Mouse (Mus musculus) neural tube, embryonic 12.5 days (tissue): ENCODE results near the gene Nsd2. TPM values are rescaled to one million over a fixed set of nuclear protein-coding genes. Genes with fewer than 3 reads are reported as not detected.

Experiments used
- ATAC-seq: fragments of 200-750 bp; cut with Nextera tagmentation; 2 replicates; pipeline ENCODE4 v1.8.0; 2017; ENCODE audit warnings: low read depth, mild to moderate bottlenecking, moderate TSS enrichment, moderate library complexity; ENCODE audit not compliant: low FRiP score
- H3K27ac ChIP-seq: fragments of 300-500 bp; sonication (generic); 2 replicates; pipeline ENCODE4 v1.5.1; 2016
- H3K27me3 ChIP-seq: fragments of 300-500 bp; sonication (generic); replicated peaks from 2 replicates; pipeline ENCODE4 v1.6.1; 2016; ENCODE audit warnings: mild to moderate bottlenecking
- H3K36me3 ChIP-seq: fragments of 300-500 bp; sonication (generic); 2 replicates; pipeline ENCODE4 v1.6.1; 2016; ENCODE audit warnings: mild to moderate bottlenecking
- H3K4me1 ChIP-seq: fragments of 300-500 bp; sonication (generic); 2 replicates; pipeline ENCODE4 v1.6.1; 2016
- H3K4me2 ChIP-seq: fragments of 300-500 bp; sonication (generic); replicated peaks from 2 replicates; pipeline ENCODE4 v1.6.1; 2016; ENCODE audit warnings: mild to moderate bottlenecking
- H3K4me3 ChIP-seq: fragments of 300-500 bp; sonication (generic); 2 replicates; pipeline ENCODE4 v1.5.1; 2016
- H3K9ac ChIP-seq: fragments of 300-500 bp; sonication (generic); 2 replicates; pipeline ENCODE4 v1.6.1; 2016; ENCODE audit warnings: mild to moderate bottlenecking
- H3K9me3 ChIP-seq: fragments of 300-500 bp; sonication (generic); 2 replicates; pipeline ENCODE4 v1.6.1; 2016; ENCODE audit warnings: mild to moderate bottlenecking
- WGBS: fragments of 180-500 bp; shearing (Covaris S2); methylation state at CpG from one replicate; pipeline ENCODE4 v1.1.7; 2016; 5-methylcytosine and 5-hydroxymethylcytosine counted together
- polyA plus RNA-seq: library from polyadenylated mRNA; unstranded; fragments of >200 nt; fragmentation: Nextera tagmentation; extraction: Ambion mirVana; gene quantifications from 2 replicates; pipeline ENCODE4 v1.2.1, GENCODE M21; 2016

Gene Nsd2
- polyA plus RNA-seq = 91.2 and 98.7 TPM in 2 replicates

DNA sequence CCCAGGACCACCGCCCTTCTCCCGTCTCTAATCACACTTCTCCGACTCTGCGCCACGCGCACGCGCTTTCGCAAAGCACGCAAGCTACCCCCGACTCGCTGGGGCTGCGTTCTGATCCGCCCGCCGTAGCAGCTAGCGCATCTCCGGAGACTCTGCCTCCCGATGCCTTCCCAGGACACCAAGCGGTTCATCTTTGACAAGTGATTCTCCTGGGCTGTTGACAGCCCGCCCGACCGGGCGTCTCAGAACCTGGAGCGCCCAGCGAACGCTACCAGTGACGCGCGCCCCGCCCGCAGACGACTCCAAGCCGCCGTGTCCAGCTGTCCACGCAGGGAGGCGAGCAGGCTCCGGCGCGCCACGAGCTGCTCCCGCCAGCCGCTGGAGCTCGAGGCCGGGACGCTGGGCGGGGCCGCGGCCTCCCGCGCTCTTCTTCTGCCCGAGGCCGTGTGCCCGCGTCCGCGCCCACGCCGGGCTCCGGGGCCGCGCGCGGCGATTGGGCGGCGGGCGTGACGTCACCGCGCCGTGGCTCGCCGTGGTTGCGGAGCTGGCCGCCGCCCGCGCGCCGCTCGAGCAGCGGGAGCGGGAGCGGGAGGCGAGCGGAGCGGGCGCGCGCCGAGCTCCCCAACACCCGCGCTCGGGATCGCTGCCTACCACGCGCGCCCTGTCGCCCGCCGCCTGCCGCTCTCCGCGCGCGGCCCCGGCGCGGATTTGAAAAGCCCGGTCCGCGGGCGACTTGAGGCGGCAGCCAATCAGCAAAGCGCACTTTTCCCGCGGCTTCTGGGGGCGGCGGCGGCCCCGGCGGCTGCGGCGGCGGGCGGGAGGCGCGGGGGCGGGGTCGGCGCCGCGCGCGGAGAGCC is at the start of gene Nsd2:
Gene Nsd2 (plus strand): TSS at position 850 of the 857 bp plus-strand sequence.
- H3K4me1 ChIP-seq = peaks cover 48% of the 10 kb centered on the region
- no peaks in the 10 kb centered on the region for H3K9me3 ChIP-seq
- no peaks in the 10 kb centered on the region for H3K27me3 ChIP-seq
- peak within 1 kb of the TSS; percentile 99 for H3K27ac ChIP-seq
- under 1% methylated on average over 117 of the region's 136 CpGs for WGBS
- H3K9ac ChIP-seq = peak within 1 kb of the TSS; percentile 99
- peak within 1 kb of the TSS; percentile 83 for H3K4me2 ChIP-seq
- ATAC-seq = peak; percentile 78
- H3K36me3 ChIP-seq = 0 out of 2 replicates have a peak, but pooled peaks cover 4% of the 10 kb centered on the region
- peak within 1 kb of the TSS; percentile 99 for H3K4me3 ChIP-seq

DNA sequence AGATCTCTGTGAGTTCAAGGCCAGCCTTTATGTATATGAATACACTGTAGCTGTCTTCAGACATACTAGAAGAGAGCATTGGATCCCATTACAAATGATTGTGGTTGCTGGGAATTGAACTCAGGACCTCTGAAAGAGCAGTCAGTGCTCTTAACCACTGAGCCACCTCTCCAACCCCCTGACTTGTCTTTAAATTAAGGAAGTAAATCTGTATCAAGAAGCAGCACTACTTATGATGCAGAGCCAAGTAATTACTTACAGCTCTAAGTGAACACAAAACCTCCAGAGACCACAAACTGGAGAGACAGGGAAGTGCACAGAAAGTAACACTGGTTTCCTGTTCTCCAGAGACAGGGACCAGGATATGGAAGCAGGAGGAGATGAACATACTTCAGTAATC is 43.3 kb upstream of the Nsd2 start:
- Histone ChIP-seq H3K4me3 (no peak overlapping the region), H3K4me1 (peaks cover 18% of the 10 kb centered on the region), H3K9me3 (no peaks in the 10 kb centered on the region), H3K36me3 (peaks cover 33% of the 10 kb centered on the region), H3K27ac (no peak overlapping the region), H3K27me3 (no peaks in the 10 kb centered on the region), H3K4me2 (no peak overlapping the region), H3K9ac (no peak overlapping the region)
- ATAC-seq = no peak

- 5% methylated on average over 11 of the region's 11 CpGs for WGBS
- H3K9ac ChIP-seq = peak overlapping the region; percentile 83
- ATAC-seq = no peak
- H3K36me3 ChIP-seq = peaks cover 10% of the 10 kb centered on the region
- no peaks in the 10 kb centered on the region for H3K27me3 ChIP-seq
- peak overlapping the region; percentile 92 for H3K4me2 ChIP-seq
- H3K4me1 ChIP-seq = peaks cover 23% of the 10 kb centered on the region
- H3K4me3 ChIP-seq = peak overlapping the region; percentile 85
- 0 out of 2 replicates have a peak overlapping the region, but pooled peaks have one; percentile 62 for H3K27ac ChIP-seq
- no peaks in the 10 kb centered on the region for H3K9me3 ChIP-seq
Observed at GRCm38 (mm10) chr5:33781964-33782344, 38.6 kb upstream of the Nsd2 start.

GRCm38 (mm10) chr5:33782345-33782998 is 38.1 kb upstream of the Nsd2 start, which contains the start of gene Letm1:
Gene Letm1 (minus strand): TSS chr5:33782817.
- no peaks in the 10 kb centered on the region for H3K27me3 ChIP-seq
- H3K9ac ChIP-seq = peak within 1 kb of the TSS; percentile 83
- peak within 1 kb of the TSS; percentile 85 for H3K4me3 ChIP-seq
- no peaks in the 10 kb centered on the region for H3K9me3 ChIP-seq
- H3K4me1 ChIP-seq = peaks cover 23% of the 10 kb centered on the region
- WGBS = under 1% methylated on average over 65 of the region's 65 CpGs
- H3K27ac ChIP-seq = peak within 1 kb of the TSS; percentile 62; the same call in 1 of the 2 replicates
- peak within 1 kb of the TSS; percentile 92 for H3K4me2 ChIP-seq
- peaks cover 5% of the 10 kb centered on the region for H3K36me3 ChIP-seq
- peak; percentile 100 for ATAC-seq

GRCm38 (mm10) chr5:33782999-33783390 is 37.5 kb upstream of the Nsd2 start:
- H3K27ac ChIP-seq = no peak overlapping the region
- H3K27me3 ChIP-seq = no peaks in the 10 kb centered on the region
- no peaks in the 10 kb centered on the region for H3K9me3 ChIP-seq
- peak overlapping the region; percentile 92 for H3K4me2 ChIP-seq
- ATAC-seq = peak; percentile 79
- peak overlapping the region; percentile 83 for H3K9ac ChIP-seq
- 9% methylated on average over 6 of the region's 6 CpGs for WGBS
- H3K4me1 ChIP-seq = peaks cover 23% of the 10 kb centered on the region
- H3K4me3 ChIP-seq = peak overlapping the region; percentile 85
- no peaks in the 10 kb centered on the region for H3K36me3 ChIP-seq

DNA sequence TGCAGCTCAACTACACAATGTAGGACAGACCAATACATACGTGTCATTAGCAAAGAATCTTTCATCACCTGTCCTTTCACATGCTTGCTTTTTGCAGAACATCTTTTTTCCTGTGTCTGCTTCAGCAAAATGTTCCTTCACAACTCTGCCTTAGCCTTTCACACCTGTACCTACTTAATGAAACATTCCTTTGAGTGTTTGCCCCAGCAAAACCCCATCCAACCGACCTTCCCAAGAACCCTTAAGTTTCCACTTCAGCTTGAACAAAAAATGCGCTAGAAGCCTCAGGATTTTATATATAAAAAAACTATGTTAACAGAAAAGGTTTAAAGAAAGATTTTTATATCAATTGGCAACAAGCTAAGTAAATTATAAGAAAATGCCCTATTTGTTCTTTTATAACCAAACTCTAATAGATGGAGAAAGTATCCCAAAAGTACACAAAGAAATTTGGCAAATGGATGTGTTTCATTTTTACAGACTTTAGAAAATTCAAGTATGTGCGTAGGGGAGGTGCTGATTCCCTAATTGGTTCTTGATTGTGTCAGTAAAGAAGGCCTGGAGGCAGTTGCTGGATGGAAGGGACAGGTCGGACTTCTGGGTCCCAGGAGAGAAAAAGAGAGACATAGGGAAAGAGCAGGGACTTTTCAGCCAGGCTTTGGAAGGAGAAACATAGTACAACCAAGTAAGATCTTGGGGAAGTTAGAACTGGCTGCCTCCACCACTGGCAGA is 28.4 kb upstream of the Nsd2 start:
- ATAC-seq = no peak
- Histone ChIP-seq H3K9ac (no peak overlapping the region), H3K27ac (no peak overlapping the region), H3K36me3 (no peaks in the 10 kb centered on the region), H3K27me3 (no peaks in the 10 kb centered on the region), H3K4me3 (no peak overlapping the region), H3K4me2 (no peak overlapping the region), H3K4me1 (no peaks in the 10 kb centered on the region), H3K9me3 (no peaks in the 10 kb centered on the region)
- 86% methylated on average over 5 of the region's 5 CpGs for WGBS

DNA sequence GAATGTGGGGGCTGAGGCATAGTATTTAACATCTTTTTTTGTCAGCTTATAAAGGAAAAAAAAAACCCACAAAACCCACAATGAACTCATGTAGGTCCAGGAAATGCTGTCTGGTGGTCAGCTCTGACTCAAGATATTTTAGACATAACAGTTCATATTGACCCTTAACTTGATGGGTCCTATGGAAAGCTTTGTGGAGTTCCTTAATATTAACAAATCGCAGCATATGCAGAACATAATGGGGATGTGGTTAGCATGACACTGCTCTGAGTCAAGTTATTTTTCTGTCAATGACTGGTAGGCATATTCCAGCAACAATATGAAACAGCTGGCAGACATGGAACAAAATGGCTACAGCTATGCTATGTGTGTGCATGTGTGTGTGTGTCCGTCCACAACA is 17.2 kb upstream of the Nsd2 start:
- WGBS = 86% methylated on average over 2 of the region's 2 CpGs
- H3K4me2 ChIP-seq = no peak overlapping the region
- no peak overlapping the region for H3K27ac ChIP-seq
- H3K9me3 ChIP-seq = peaks cover 15% of the 10 kb centered on the region; the same call in 1 of the 2 replicates
- no peak overlapping the region for H3K4me3 ChIP-seq
- H3K36me3 ChIP-seq = no peaks in the 10 kb centered on the region
- H3K9ac ChIP-seq = no peak overlapping the region
- H3K4me1 ChIP-seq = no peaks in the 10 kb centered on the region
- H3K27me3 ChIP-seq = no peaks in the 10 kb centered on the region
- ATAC-seq = no peak

- no peak for ATAC-seq
- Histone ChIP-seq H3K27ac (no peak overlapping the region), H3K4me3 (no peak overlapping the region), H3K36me3 (no peaks in the 10 kb centered on the region), H3K27me3 (no peaks in the 10 kb centered on the region), H3K4me1 (no peaks in the 10 kb centered on the region), H3K4me2 (no peak overlapping the region), H3K9ac (no peak overlapping the region), H3K9me3 (no peaks in the 10 kb centered on the region)
- 88% methylated on average over 4 of the region's 4 CpGs for WGBS
Observed at GRCm38 (mm10) chr5:33811519-33811918, 9.0 kb upstream of the Nsd2 start.

DNA sequence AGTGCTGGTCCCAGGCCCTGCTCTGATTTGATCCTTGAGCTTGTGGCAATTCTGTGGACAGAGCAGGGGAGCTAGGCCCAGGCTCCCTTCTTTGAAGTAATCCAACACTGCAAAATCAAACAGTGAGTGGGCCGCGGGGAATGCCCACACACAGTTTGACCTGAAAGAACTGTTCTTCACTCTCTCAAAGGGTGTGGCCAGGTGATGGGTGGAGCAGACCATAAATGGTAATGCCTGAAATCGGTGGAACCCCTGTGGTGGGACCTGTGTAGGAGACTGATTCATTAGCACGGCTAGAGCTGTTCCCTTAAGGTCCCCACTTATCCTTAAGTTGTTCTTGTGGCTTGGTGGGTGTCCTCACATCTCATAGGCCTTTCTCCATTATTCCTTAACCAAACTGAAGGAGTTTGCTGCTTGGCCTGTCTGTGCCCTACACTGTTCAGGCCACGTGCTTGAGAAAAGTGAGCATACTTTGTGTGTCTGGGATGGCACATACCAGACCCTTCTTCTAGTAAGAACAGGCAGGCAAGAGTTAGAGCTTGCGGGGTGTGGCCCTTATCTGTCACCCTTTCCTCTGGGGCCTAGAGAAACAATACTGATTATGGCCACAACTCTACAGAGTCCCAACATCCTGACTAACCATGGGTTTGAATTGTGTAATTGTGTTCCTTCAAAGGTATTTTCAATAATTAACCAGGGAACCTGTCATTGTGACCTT is 4.4 kb upstream of the Nsd2 start:
- Histone ChIP-seq H3K9ac (no peak overlapping the region), H3K27me3 (no peaks in the 10 kb centered on the region), H3K4me1 (peaks cover 19% of the 10 kb centered on the region), H3K9me3 (no peaks in the 10 kb centered on the region), H3K36me3 (no peaks in the 10 kb centered on the region), H3K4me3 (no peak overlapping the region), H3K27ac (no peak overlapping the region), H3K4me2 (no peak overlapping the region)
- ATAC-seq = no peak
- 83% methylated on average over 6 of the region's 6 CpGs for WGBS

GRCm38 (mm10) chr5:33818104-33818503 is 2.4 kb upstream of the Nsd2 start:
- WGBS = 13% methylated on average over 5 of the region's 5 CpGs
- no peaks in the 10 kb centered on the region for H3K27me3 ChIP-seq
- no peak overlapping the region for H3K4me2 ChIP-seq
- H3K9me3 ChIP-seq = no peaks in the 10 kb centered on the region
- no peak overlapping the region for H3K9ac ChIP-seq
- no peaks in the 10 kb centered on the region for H3K36me3 ChIP-seq
- peaks cover 31% of the 10 kb centered on the region for H3K4me1 ChIP-seq
- H3K27ac ChIP-seq = no peak overlapping the region
- no peak for ATAC-seq
- no peak overlapping the region for H3K4me3 ChIP-seq

- ATAC-seq = peak; percentile 33; the same call in 1 of the 2 replicates
- H3K36me3 ChIP-seq = no peaks in the 10 kb centered on the region
- 14% methylated on average over 9 of the region's 9 CpGs for WGBS
- H3K9ac ChIP-seq = peak overlapping the region; percentile 80
- H3K4me1 ChIP-seq = peaks cover 40% of the 10 kb centered on the region
- H3K27me3 ChIP-seq = no peaks in the 10 kb centered on the region
- H3K4me3 ChIP-seq = peak overlapping the region; percentile 99
- peak overlapping the region; percentile 83 for H3K4me2 ChIP-seq
- H3K9me3 ChIP-seq = no peaks in the 10 kb centered on the region
- peak overlapping the region; percentile 99 for H3K27ac ChIP-seq
Observed at GRCm38 (mm10) chr5:33819141-33819875, 1.2 kb upstream of the Nsd2 start.
